Mouse (Mus musculus): ENCODE results near the gene Hmgn3. TPM values are rescaled to one million over a fixed set of nuclear protein-coding genes. Genes with fewer than 3 reads are reported as not detected.

Hmgn3 gene
- polyA plus RNA-seq, 1 experiment from 2014 or later = 154 TPM

- no peak overlapping the region for H3K4me3 ChIP-seq (ENCODE audit: low read depth, low read length)
- H3K27me3 ChIP-seq (ENCODE audit: control insufficient read depth, insufficient read depth, low read length) = no peaks in the 10 kb centered on the region
- H3K36me3 ChIP-seq (ENCODE audit: control insufficient read depth, insufficient read depth, low read length) = no peaks in the 10 kb centered on the region
- DNase-seq (ENCODE audit: low spot score, missing footprints) = no peak
- no peak overlapping the region for H3K27ac ChIP-seq (ENCODE audit: low read depth, low read length)
- H3K4me1 ChIP-seq (ENCODE audit: control insufficient read depth, insufficient read depth, low read length) = no peaks in the 10 kb centered on the region
- H3K4me2 ChIP-seq = no peak overlapping the region
- H3K9ac ChIP-seq (ENCODE audit: low read length) = no peak overlapping the region
- no peaks in the 10 kb centered on the region for H3K9me3 ChIP-seq (ENCODE audit: control insufficient read depth, low read length)
- WGBS = 88% methylated on average over 7 of the region's 7 CpGs
- ATAC-seq (ENCODE audit: low FRiP score) = no peak
Observed at GRCm38 (mm10) chr9:83117486-83117885, 29.0 kb downstream of the Hmgn3 start.

- Histone ChIP-seq H3K27ac (ENCODE audit: low read depth, low read length) (no peak overlapping the region), H3K4me3 (ENCODE audit: low read depth, low read length) (no peak overlapping the region), H3K4me1 (ENCODE audit: control insufficient read depth, insufficient read depth, low read length) (no peaks in the 10 kb centered on the region), H3K9ac (ENCODE audit: low read length) (no peak overlapping the region), H3K36me3 (ENCODE audit: control insufficient read depth, insufficient read depth, low read length) (no peaks in the 10 kb centered on the region), H3K9me3 (ENCODE audit: control insufficient read depth, low read length) (no peaks in the 10 kb centered on the region), H3K4me2 (no peak overlapping the region), H3K27me3 (ENCODE audit: control insufficient read depth, insufficient read depth, low read length) (no peaks in the 10 kb centered on the region)
- no peak for DNase-seq (ENCODE audit: low spot score, missing footprints)
- 95% methylated on average over 15 of the region's 15 CpGs for WGBS
- ATAC-seq (ENCODE audit: low FRiP score) = no peak
Observed at GRCm38 (mm10) chr9:83116774-83117474, 29.6 kb downstream of the Hmgn3 start.

- H3K9ac ChIP-seq (ENCODE audit: low read length) = no peak overlapping the region
- ATAC-seq (ENCODE audit: low FRiP score) (no peak), DNase-seq (ENCODE audit: low spot score, missing footprints) (no peak)
- H3K4me2 ChIP-seq = no peak overlapping the region
- no peaks in the 10 kb centered on the region for H3K4me1 ChIP-seq (ENCODE audit: control insufficient read depth, insufficient read depth, low read length)
- H3K27ac ChIP-seq (ENCODE audit: low read depth, low read length) = no peak overlapping the region
- no peaks in the 10 kb centered on the region for H3K9me3 ChIP-seq (ENCODE audit: control insufficient read depth, low read length)
- no peak overlapping the region for H3K4me3 ChIP-seq (ENCODE audit: low read depth, low read length)
- H3K27me3 ChIP-seq (ENCODE audit: control insufficient read depth, insufficient read depth, low read length) = no peaks in the 10 kb centered on the region
- no peaks in the 10 kb centered on the region for H3K36me3 ChIP-seq (ENCODE audit: control insufficient read depth, insufficient read depth, low read length)
- 94% methylated on average over 2 of the region's 2 CpGs for WGBS
Observed at GRCm38 (mm10) chr9:83115676-83116075, 30.8 kb downstream of the Hmgn3 start.

GRCm38 (mm10) chr9:83113800-83114217, 32.7 kb downstream of the Hmgn3 start:
- Histone ChIP-seq H3K27ac (ENCODE audit: low read depth, low read length) (no peak overlapping the region), H3K4me3 (ENCODE audit: low read depth, low read length) (no peak overlapping the region), H3K27me3 (ENCODE audit: control insufficient read depth, insufficient read depth, low read length) (no peaks in the 10 kb centered on the region), H3K36me3 (ENCODE audit: control insufficient read depth, insufficient read depth, low read length) (no peaks in the 10 kb centered on the region), H3K4me2 (no peak overlapping the region), H3K9ac (ENCODE audit: low read length) (no peak overlapping the region), H3K4me1 (ENCODE audit: control insufficient read depth, insufficient read depth, low read length) (no peaks in the 10 kb centered on the region), H3K9me3 (ENCODE audit: control insufficient read depth, low read length) (no peaks in the 10 kb centered on the region)
- 89% methylated on average over 10 of the region's 10 CpGs for WGBS
- DNase-seq (ENCODE audit: low spot score, missing footprints) = no peak
- no peak for ATAC-seq (ENCODE audit: low FRiP score)

GRCm38 (mm10) chr9:83112305-83112768, 34.1 kb downstream of the Hmgn3 start:
- H3K27ac ChIP-seq (ENCODE audit: low read depth, low read length) = no peak overlapping the region
- no peak overlapping the region for H3K9ac ChIP-seq (ENCODE audit: low read length)
- H3K9me3 ChIP-seq (ENCODE audit: control insufficient read depth, low read length) = no peaks in the 10 kb centered on the region
- H3K4me2 ChIP-seq = no peak overlapping the region
- H3K27me3 ChIP-seq (ENCODE audit: control insufficient read depth, insufficient read depth, low read length) = no peaks in the 10 kb centered on the region
- H3K4me3 ChIP-seq (ENCODE audit: low read depth, low read length) = no peak overlapping the region
- 87% methylated on average over 9 of the region's 9 CpGs for WGBS
- no peak for ATAC-seq (ENCODE audit: low FRiP score)
- no peaks in the 10 kb centered on the region for H3K36me3 ChIP-seq (ENCODE audit: control insufficient read depth, insufficient read depth, low read length)
- DNase-seq (ENCODE audit: low spot score, missing footprints) = no peak
- no peaks in the 10 kb centered on the region for H3K4me1 ChIP-seq (ENCODE audit: control insufficient read depth, insufficient read depth, low read length)

- 89% methylated on average over 3 of the region's 3 CpGs for WGBS
- Histone ChIP-seq H3K4me3 (ENCODE audit: low read depth, low read length) (no peak overlapping the region), H3K9ac (ENCODE audit: low read length) (no peak overlapping the region), H3K4me1 (ENCODE audit: control insufficient read depth, insufficient read depth, low read length) (no peaks in the 10 kb centered on the region), H3K36me3 (ENCODE audit: control insufficient read depth, insufficient read depth, low read length) (no peaks in the 10 kb centered on the region), H3K9me3 (ENCODE audit: control insufficient read depth, low read length) (no peaks in the 10 kb centered on the region), H3K4me2 (no peak overlapping the region), H3K27me3 (ENCODE audit: control insufficient read depth, insufficient read depth, low read length) (no peaks in the 10 kb centered on the region), H3K27ac (ENCODE audit: low read depth, low read length) (no peak overlapping the region)
- no peak for DNase-seq (ENCODE audit: low spot score, missing footprints)
- ATAC-seq (ENCODE audit: low FRiP score) = no peak
Observed at GRCm38 (mm10) chr9:83111789-83112188, 34.7 kb downstream of the Hmgn3 start.

- no peak overlapping the region for H3K4me3 ChIP-seq (ENCODE audit: low read depth, low read length)
- whole genome bisulfite sequencing = 87% methylated on average over 9 of the region's 9 CpGs
Observed at GRCm38 (mm10) chr9:83111117-83111686, 35.3 kb downstream of the Hmgn3 start.

GRCm38 (mm10) chr9:83110406-83111116, 35.9 kb downstream of the Hmgn3 start:
- DNase-seq (ENCODE audit: low spot score, missing footprints) = no peak
- Histone ChIP-seq H3K4me1 (ENCODE audit: control insufficient read depth, insufficient read depth, low read length) (no peaks in the 10 kb centered on the region), H3K4me2 (no peak overlapping the region), H3K27me3 (ENCODE audit: control insufficient read depth, insufficient read depth, low read length) (no peaks in the 10 kb centered on the region), H3K9me3 (ENCODE audit: control insufficient read depth, low read length) (no peaks in the 10 kb centered on the region), H3K9ac (ENCODE audit: low read length) (no peak overlapping the region), H3K36me3 (ENCODE audit: control insufficient read depth, insufficient read depth, low read length) (no peaks in the 10 kb centered on the region), H3K27ac (ENCODE audit: low read depth, low read length) (no peak overlapping the region), H3K4me3 (ENCODE audit: low read depth, low read length) (no peak overlapping the region)
- 92% methylated on average over 9 of the region's 9 CpGs for whole genome bisulfite sequencing
- no peak for ATAC-seq (ENCODE audit: low FRiP score)

More at GRCm38 (mm10) chr9:83111117-83111686, 35.3 kb downstream of the Hmgn3 start:
- Histone ChIP-seq H3K4me1 (ENCODE audit: control insufficient read depth, insufficient read depth, low read length) (no peaks in the 10 kb centered on the region), H3K9me3 (ENCODE audit: control insufficient read depth, low read length) (no peaks in the 10 kb centered on the region), H3K27ac (ENCODE audit: low read depth, low read length) (no peak overlapping the region), H3K9ac (ENCODE audit: low read length) (no peak overlapping the region), H3K36me3 (ENCODE audit: control insufficient read depth, insufficient read depth, low read length) (no peaks in the 10 kb centered on the region), H3K27me3 (ENCODE audit: control insufficient read depth, insufficient read depth, low read length) (no peaks in the 10 kb centered on the region), H3K4me2 (no peak overlapping the region)
- DNase-seq (ENCODE audit: low spot score, missing footprints) = no peak
- ATAC-seq (ENCODE audit: low FRiP score) = no peak

GRCm38 (mm10) chr9:83109705-83110104, 36.8 kb downstream of the Hmgn3 start:
- Histone ChIP-seq H3K36me3 (ENCODE audit: control insufficient read depth, insufficient read depth, low read length) (no peaks in the 10 kb centered on the region), H3K4me1 (ENCODE audit: control insufficient read depth, insufficient read depth, low read length) (no peaks in the 10 kb centered on the region), H3K27ac (ENCODE audit: low read depth, low read length) (no peak overlapping the region), H3K4me3 (ENCODE audit: low read depth, low read length) (no peak overlapping the region), H3K9me3 (ENCODE audit: control insufficient read depth, low read length) (no peaks in the 10 kb centered on the region), H3K9ac (ENCODE audit: low read length) (no peak overlapping the region), H3K4me2 (no peak overlapping the region), H3K27me3 (ENCODE audit: control insufficient read depth, insufficient read depth, low read length) (no peaks in the 10 kb centered on the region)
- DNase-seq (ENCODE audit: low spot score, missing footprints) = no peak
- WGBS = 94% methylated on average over 6 of the region's 6 CpGs
- no peak for ATAC-seq (ENCODE audit: low FRiP score)
